Mouse (Mus musculus) kidney, adult 2 months (tissue): ENCODE results near the gene B3gat3.

Source experiments
- CTCF ChIP-seq: fragments of 200-500 bp; conservative IDR thresholded peaks from 2 replicates; pipeline ENCODE4 v1.5.1; 2011; ENCODE audit warnings: low read depth, mild to moderate bottlenecking, control low read depth, low read length, moderate library complexity, mixed read lengths; ENCODE audit not compliant: insufficient read depth, insufficient read length
- POLR2A ChIP-seq: fragments of 200-500 bp; IDR thresholded peaks from one replicate; pipeline ENCODE4 v1.6.1; 2011; ENCODE audit warnings: low read depth, low read length, control low read depth

- TF ChIP-seq POLR2A (no peak), CTCF (no peak)
These were observed 47.8 kb upstream of the B3gat3 start for GRCm38 (mm10) chr19:8872266-8872840.
